Mouse (Mus musculus) stomach, postnatal 0 days (tissue): ENCODE measurements around the gene Trim15. TPM values are rescaled to one million over a fixed set of nuclear protein-coding genes. Genes with fewer than 3 reads are reported as not detected.

Experiments
- ATAC-seq: fragments of 200-750 bp; cut with Nextera tagmentation; 2 replicates; pipeline ENCODE4 v1.8.0; 2017; ENCODE audit not compliant: low FRiP score, low TSS enrichment
- DNase-seq: peaks from one replicate; pipeline ENCODE4 v3.0.0-alpha.2; 2016; ENCODE audit warnings: low spot score
- H3K27ac ChIP-seq: fragments of 300-500 bp; sonication (generic); replicated peaks from 2 replicates; pipeline ENCODE4 v1.5.1; 2014; ENCODE audit warnings: mild to moderate bottlenecking, control low read depth
- H3K27me3 ChIP-seq: fragments of 300-500 bp; sonication (generic); 2 replicates; pipeline ENCODE4 v1.6.1; 2014; ENCODE audit warnings: low read length; ENCODE audit not compliant: control insufficient read depth, insufficient read depth
- H3K36me3 ChIP-seq: fragments of 300-500 bp; sonication (generic); 2 replicates; pipeline ENCODE4 v1.6.1; 2014; ENCODE audit warnings: low read length, mixed read lengths; ENCODE audit not compliant: control insufficient read depth, insufficient read depth
- H3K4me1 ChIP-seq: fragments of 300-500 bp; sonication (generic); replicated peaks from 2 replicates; pipeline ENCODE4 v1.6.1; 2014; ENCODE audit warnings: antibody characterized with exemption; ENCODE audit not compliant: control insufficient read depth, insufficient read depth
- H3K4me2 ChIP-seq: fragments of 300-500 bp; sonication (generic); replicated peaks from 2 replicates; pipeline ENCODE4 v1.6.1; 2014; ENCODE audit warnings: low read depth, mild to moderate bottlenecking, control low read depth, moderate library complexity
- H3K4me3 ChIP-seq: fragments of 300-500 bp; sonication (generic); 2 replicates; pipeline ENCODE4 v1.5.1; 2014; ENCODE audit warnings: low read depth, low read length, control low read depth
- H3K9ac ChIP-seq: fragments of 300-500 bp; sonication (generic); 2 replicates; pipeline ENCODE4 v1.6.1; 2014; ENCODE audit warnings: mild to moderate bottlenecking, low read length, control low read depth, mixed read lengths
- H3K9me3 ChIP-seq: fragments of 300-500 bp; sonication (generic); 2 replicates; pipeline ENCODE4 v1.6.1; 2016; ENCODE audit warnings: low read length; ENCODE audit not compliant: control insufficient read depth
- CTCF ChIP-seq: IDR thresholded peaks from 2 replicates; pipeline ENCODE4 v1.5.1; 2016; ENCODE audit warnings: antibody characterized with exemption, low read depth, mild to moderate bottlenecking, moderate library complexity
- EP300 ChIP-seq: optimal IDR thresholded peaks from 2 replicates; pipeline ENCODE3; 2016; ENCODE audit warnings: antibody characterized with exemption
- WGBS: fragments of 180-500 bp; shearing (Covaris S2); extraction: QIAGEN DNeasy Blood & Tissue Kit; methylation state at CpG from one replicate; pipeline ENCODE4 v1.1.7; 2014; 5-methylcytosine and 5-hydroxymethylcytosine counted together
- polyA plus RNA-seq: library from polyadenylated mRNA; unstranded; fragments of >200 nt; fragmentation: Nextera tagmentation; extraction: Ambion mirVana; gene quantifications from 2 replicates; pipeline ENCODE4 v1.2.1, GENCODE M21; 2015

The Trim15 gene
- polyA plus RNA-seq, 1 experiment from 2014 or later = 2.0 TPM

GRCm38 (mm10) chr17:36903651-36904050 is 36.6 kb upstream of the Trim15 start:
- Histone ChIP-seq H3K9me3 (no peaks in the 10 kb centered on the region), H3K36me3 (no peaks in the 10 kb centered on the region), H3K27ac (no peak overlapping the region), H3K4me1 (no peaks in the 10 kb centered on the region), H3K4me3 (no peak overlapping the region), H3K9ac (no peak overlapping the region), H3K4me2 (no peak overlapping the region), H3K27me3 (no peaks in the 10 kb centered on the region)
- 55% methylated on average over 3 of the region's 3 CpGs for WGBS
- no peak for ATAC-seq
- TF ChIP-seq CTCF = no peak
- TF ChIP-seq EP300 = no peak
- no peak for DNase-seq

GRCm38 (mm10) chr17:36900691-36901090 is 33.7 kb upstream of the Trim15 start:
- H3K36me3 ChIP-seq = no peaks in the 10 kb centered on the region
- no peak for DNase-seq
- ATAC-seq = no peak
- TF ChIP-seq CTCF = peak; percentile 51
- TF ChIP-seq EP300 = no peak
- no peak overlapping the region for H3K27ac ChIP-seq
- H3K9me3 ChIP-seq = no peaks in the 10 kb centered on the region
- no peak overlapping the region for H3K4me2 ChIP-seq
- H3K4me3 ChIP-seq = no peak overlapping the region
- no peaks in the 10 kb centered on the region for H3K27me3 ChIP-seq
- 32% methylated on average over 1 of the region's 1 CpGs for WGBS
- H3K4me1 ChIP-seq = no peaks in the 10 kb centered on the region
- H3K9ac ChIP-seq = no peak overlapping the region

- no peaks in the 10 kb centered on the region for H3K27me3 ChIP-seq
Observed at GRCm38 (mm10) chr17:36900001-36900400, 33.0 kb upstream of the Trim15 start.

GRCm38 (mm10) chr17:36899376-36899775 is 32.4 kb upstream of the Trim15 start:
- DNase-seq (no peak), ATAC-seq (no peak)
- TF ChIP-seq CTCF (no peak), EP300 (no peak)
- no peaks in the 10 kb centered on the region for H3K36me3 ChIP-seq
- H3K9me3 ChIP-seq = no peaks in the 10 kb centered on the region
- no peak overlapping the region for H3K4me3 ChIP-seq
- H3K27ac ChIP-seq = no peak overlapping the region
- no peaks in the 10 kb centered on the region for H3K27me3 ChIP-seq
- no peaks in the 10 kb centered on the region for H3K4me1 ChIP-seq
- H3K4me2 ChIP-seq = no peak overlapping the region
- 80% methylated on average over 4 of the region's 4 CpGs for WGBS
- H3K9ac ChIP-seq = no peak overlapping the region

More at GRCm38 (mm10) chr17:36900001-36900400, 33.0 kb upstream of the Trim15 start:
- Histone ChIP-seq H3K9ac (no peak overlapping the region), H3K4me3 (no peak overlapping the region), H3K4me2 (no peak overlapping the region), H3K9me3 (no peaks in the 10 kb centered on the region), H3K4me1 (no peaks in the 10 kb centered on the region), H3K27ac (no peak overlapping the region), H3K36me3 (no peaks in the 10 kb centered on the region)
- ATAC-seq (no peak), DNase-seq (no peak)
- TF ChIP-seq CTCF = no peak
- no peak for TF ChIP-seq EP300
- 75% methylated on average over 5 of the region's 5 CpGs for WGBS

- no peaks in the 10 kb centered on the region for H3K9me3 ChIP-seq
- no peaks in the 10 kb centered on the region for H3K4me1 ChIP-seq
- 51% methylated on average over 6 of the region's 6 CpGs for WGBS
- TF ChIP-seq CTCF (no peak), EP300 (no peak)
- no peaks in the 10 kb centered on the region for H3K36me3 ChIP-seq
- H3K9ac ChIP-seq = no peak within 1 kb of the TSS
- ATAC-seq (peak; percentile 45; the same call in 1 of the 2 replicates), DNase-seq (no peak)
- H3K27me3 ChIP-seq = no peaks in the 10 kb centered on the region
- no peak within 1 kb of the TSS for H3K4me3 ChIP-seq
- no peak within 1 kb of the TSS for H3K4me2 ChIP-seq
- 0 out of 2 replicates have a peak within 1 kb of the TSS, but pooled peaks have one; percentile 30 for H3K27ac ChIP-seq
Observed at GRCm38 (mm10) chr17:36897552-36898205, 30.7 kb upstream of the Trim15 start, which contains the start of gene Trim31. Trim31 (plus strand) TSS chr17:36898118.

- TF ChIP-seq CTCF = no peak
- no peak for TF ChIP-seq EP300
- no peaks in the 10 kb centered on the region for H3K9me3 ChIP-seq
Observed at GRCm38 (mm10) chr17:36897065-36897464, 30.1 kb upstream of the Trim15 start.

More at GRCm38 (mm10) chr17:36897065-36897464, 30.1 kb upstream of the Trim15 start:
- Histone ChIP-seq H3K27ac (no peak overlapping the region), H3K36me3 (no peaks in the 10 kb centered on the region), H3K4me3 (no peak overlapping the region), H3K27me3 (no peaks in the 10 kb centered on the region), H3K4me1 (no peaks in the 10 kb centered on the region), H3K9ac (no peak overlapping the region), H3K4me2 (no peak overlapping the region)
- no peak for ATAC-seq
- DNase-seq = no peak
